Comparison of ENCODE assay signal across 8 mouse cellular contexts in the genomic region with DNA sequence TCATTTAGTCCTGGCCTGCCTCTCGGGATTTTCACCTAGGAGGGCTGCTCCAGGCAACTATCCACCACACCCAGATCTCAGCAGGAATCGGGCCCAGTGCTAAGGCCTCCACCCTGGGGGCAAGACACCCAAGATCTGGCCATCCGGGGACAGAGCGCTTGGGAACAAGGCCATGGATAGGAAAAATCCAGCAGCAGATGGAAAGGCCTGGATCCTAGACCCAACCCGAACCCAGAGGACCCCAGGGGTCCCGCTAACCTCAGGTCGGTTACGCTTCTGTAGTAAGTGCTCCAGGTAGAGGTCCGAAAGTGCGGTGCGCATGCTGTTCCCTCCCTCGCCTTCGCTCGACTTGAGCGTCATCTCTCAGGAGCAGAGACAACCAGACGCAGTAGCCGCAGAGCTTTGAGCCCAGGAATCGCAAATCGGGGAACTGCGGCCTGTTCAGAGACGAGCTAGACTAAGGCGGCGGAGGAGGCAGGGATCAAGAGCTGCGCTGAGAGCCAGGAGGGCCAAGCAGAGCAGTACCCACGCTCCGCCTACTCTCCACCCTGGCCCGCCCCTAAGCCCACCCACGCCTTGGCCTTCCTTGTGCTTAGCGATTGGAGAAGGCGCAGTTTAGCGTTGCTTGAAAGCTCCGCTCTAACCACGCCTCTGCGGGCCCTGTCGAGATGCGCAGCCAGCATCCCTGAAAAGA. TPM values are rescaled to one million over a fixed set of nuclear protein-coding genes. Genes with fewer than 3 reads are reported as not detected.
DNase-seq lines count a peak whose midpoint lies in the region; ATAC-seq and TF ChIP-seq lines count a peak whose summit lies in the region.

Gene Mpp1 (minus strand): TSS at position 550 of the 694 bp plus-strand sequence.

- H3K27me3 ChIP-seq in G1E (ENCODE audit: insufficient read depth, low read length), result no peaks in the 10 kb centered on the region
- H3K27me3 ChIP-seq in forebrain, embryonic 16.5 days (replicated peaks; ENCODE audit: control insufficient read depth, insufficient read depth, low read length), result no peaks in the 10 kb centered on the region
- no peaks in the 10 kb centered on the region for H3K27me3 ChIP-seq in lung, embryonic 14.5 days (ENCODE audit: insufficient read depth, low read length)
- H3K27me3 ChIP-seq in thymus, adult 2 months (ENCODE audit: control insufficient read depth, insufficient read depth, low read length), result no peaks in the 10 kb centered on the region

- no peak for TF ChIP-seq CTCF in G1E (IDR thresholded peaks at IDR 0.05; ENCODE audit: low read depth, low read length)
- TF ChIP-seq CTCF in layer of hippocampus, adult 2 months (conservative IDR thresholded peaks at IDR 0.05), result no peak
- TF ChIP-seq CTCF in lung, embryonic 14.5 days (IDR thresholded peaks at IDR 0.05; ENCODE audit: low read depth), result no peak
- no peak for TF ChIP-seq CTCF in olfactory bulb, adult 2 months (IDR thresholded peaks at IDR 0.05; ENCODE audit: insufficient read depth, low read depth, low read length)
- TF ChIP-seq CTCF in thymus, adult 2 months (IDR thresholded peaks at IDR 0.05; ENCODE audit: borderline replicate concordance, control insufficient read depth, extremely low read depth, insufficient read depth, low read length, poor library complexity), result no peak

- H3K4me1 ChIP-seq in G1E (ENCODE audit: insufficient read depth, low read depth, low read length), result peaks cover 20% of the 10 kb centered on the region; the same call in 1 of the 2 replicates
- H3K4me1 ChIP-seq in forebrain, embryonic 16.5 days (replicated peaks; ENCODE audit: control insufficient read depth, insufficient read depth, low read length), result no peaks in the 10 kb centered on the region
- no peaks in the 10 kb centered on the region for H3K4me1 ChIP-seq in lung, embryonic 14.5 days (ENCODE audit: insufficient read depth)
- no peaks in the 10 kb centered on the region for H3K4me1 ChIP-seq in olfactory bulb, adult 2 months (ENCODE audit: control insufficient read depth, insufficient read depth, low read length)
- 0 out of 2 replicates have a peak, but pooled peaks cover 2% of the 10 kb centered on the region for H3K4me1 ChIP-seq in thymus, adult 2 months (replicated peaks; ENCODE audit: control insufficient read depth, insufficient read depth, low read length)

- ATAC-seq in G1E (ENCODE audit: extremely low read depth, insufficient number of reproducible peaks, low FRiP score, poor library complexity, severe bottlenecking), result peak; percentile 94
- peak; percentile 100 for ATAC-seq in forebrain, embryonic 16.5 days
- ATAC-seq in lung, embryonic 14.5 days (ENCODE audit: insufficient read depth), result peak; percentile 100

- H3K4me3 ChIP-seq in G1E (ENCODE audit: low read depth, low read length), result peak within 1 kb of the TSS; percentile 74
- peak within 1 kb of the TSS; percentile 53 for H3K4me3 ChIP-seq in forebrain, embryonic 16.5 days (replicated peaks; ENCODE audit: low read length)
- peak within 1 kb of the TSS; percentile 67 for H3K4me3 ChIP-seq in layer of hippocampus, adult 2 months
- H3K4me3 ChIP-seq in lung, embryonic 14.5 days (ENCODE audit: low read depth, low read length), result peak within 1 kb of the TSS; percentile 54
- peak within 1 kb of the TSS; percentile 80 for H3K4me3 ChIP-seq in olfactory bulb, adult 2 months (ENCODE audit: insufficient read depth, low read depth, low read length)
- peak within 1 kb of the TSS; percentile 62 for H3K4me3 ChIP-seq in thymus, adult 2 months (ENCODE audit: control insufficient read depth, insufficient read depth, low read length)

- peaks cover under 1% of the 10 kb centered on the region for H3K36me3 ChIP-seq in G1E (replicated peaks)
- H3K36me3 ChIP-seq in forebrain, embryonic 16.5 days (ENCODE audit: control insufficient read depth, insufficient read depth), result no peaks in the 10 kb centered on the region
- peaks cover under 1% of the 10 kb centered on the region for H3K36me3 ChIP-seq in lung, embryonic 14.5 days (ENCODE audit: insufficient read depth)
- H3K36me3 ChIP-seq in thymus, adult 2 months (ENCODE audit: control insufficient read depth, insufficient read depth, low read length), result peaks cover under 1% of the 10 kb centered on the region; the same call in 1 of the 2 replicates

- peak within 1 kb of the TSS; percentile 64 for H3K9ac ChIP-seq in forebrain, embryonic 16.5 days (replicated peaks; ENCODE audit: low read depth, low read length)
- peak within 1 kb of the TSS; percentile 67 for H3K9ac ChIP-seq in lung, embryonic 14.5 days

- no peaks in the 10 kb centered on the region for H3K9me3 ChIP-seq in G1E (replicated peaks)
- no peaks in the 10 kb centered on the region for H3K9me3 ChIP-seq in forebrain, embryonic 16.5 days (ENCODE audit: control insufficient read depth, low read length)
- H3K9me3 ChIP-seq in lung, embryonic 14.5 days (ENCODE audit: low read depth, low read length), result no peaks in the 10 kb centered on the region

- TF ChIP-seq POLR2A in olfactory bulb, adult 2 months (IDR thresholded peaks at IDR 0.05; ENCODE audit: insufficient read depth, low read depth, low read length), result no peak
- peak; percentile 69; the same call in 1 of the 2 replicates for TF ChIP-seq POLR2A in thymus, adult 2 months (IDR thresholded peaks at IDR 0.05; ENCODE audit: control insufficient read depth, extremely low read depth, insufficient read depth, low read length, poor library complexity)

- no peak within 1 kb of the TSS for H3K27ac ChIP-seq in forebrain, embryonic 16.5 days (ENCODE audit: low read length)
- peak within 1 kb of the TSS; percentile 87 for H3K27ac ChIP-seq in layer of hippocampus, adult 2 months
- H3K27ac ChIP-seq in lung, embryonic 14.5 days (ENCODE audit: low read depth), result peak within 1 kb of the TSS; percentile 76; the same call in 1 of the 2 replicates
- H3K27ac ChIP-seq in olfactory bulb, adult 2 months (ENCODE audit: insufficient read depth, low read depth, low read length), result peak within 1 kb of the TSS; percentile 58
- H3K27ac ChIP-seq in thymus, adult 2 months (ENCODE audit: control insufficient read depth, insufficient read depth, low read length), result peak within 1 kb of the TSS; percentile 73

- peak within 1 kb of the TSS; percentile 66 for H3K4me2 ChIP-seq in forebrain, embryonic 16.5 days (ENCODE audit: low read length)
- peak within 1 kb of the TSS; percentile 54 for H3K4me2 ChIP-seq in lung, embryonic 14.5 days

- peak; percentile 14 for DNase-seq in G1E (ENCODE audit: low spot score)
- DNase-seq in cerebellum, adult 18-20 months, result peak; percentile 73 to 83
- DNase-seq in heart, postnatal 36 days, result peak; percentile 76 to 77
- peak; percentile 55 to 62 for DNase-seq in layer of hippocampus, adult 2 months (ENCODE audit: low spot score in 2 of 2)
- DNase-seq in lung, embryonic 14.5 days, result peak; percentile 91
- peak; percentile 78 for DNase-seq in thymus, adult 2 months

- WGBS in forebrain, embryonic 16.5 days, result 23% methylated on average over 36 of the region's 36 CpGs
- WGBS in lung, embryonic 14.5 days, result 8% methylated on average over 35 of the region's 36 CpGs
- WGBS in olfactory bulb, adult 2 months, result 17% methylated on average over 36 of the region's 36 CpGs
- under 1% methylated on average over 36 of the region's 36 CpGs for whole genome bisulfite sequencing in thymus, adult 2 months

- intact Hi-C loops in heart, postnatal 36 days (cut with DNase I), result no loop called here

RNA-seq across cellular contexts. Expression of gene Mpp1, which starts in this region (rescaled TPM):
- total RNA-seq in G1E (2014; fragmentation: Nextera tagmentation), result 57.8 and 64.9 TPM in 2 replicates
- total RNA-seq in G1E (2017), result 39.9 and 45.1 TPM in 2 replicates
- polyA plus RNA-seq in G1E (2012), result 2.9 and 3.7 TPM in 2 replicates
- 17.1 and 21.9 TPM in 2 replicates for polyA plus RNA-seq in forebrain, embryonic 16.5 days (2015; fragmentation: Nextera tagmentation; extraction: Ambion mirVana)
- 10 to 100 TPM; 12.6 to 12.9 TPM for total RNA-seq in heart, postnatal 36 days (2021)
- 10 to 100 TPM; 42.4 to 43.5 TPM for total RNA-seq in layer of hippocampus, adult 2 months (2021)
- 65.9 and 69.6 TPM in 2 replicates for polyA plus RNA-seq in lung, embryonic 14.5 days (2014; fragmentation: Nextera tagmentation; extraction: Ambion mirVana)
- polyA plus RNA-seq in olfactory bulb, adult 2 months (2012; ENCODE audit: insufficient read depth, insufficient read length, low replicate concordance, missing spikeins), result not detected in 2 replicates
- polyA plus RNA-seq in thymus, adult 2 months (2012; rRNA removed), result 126 and 131 TPM in 2 replicates

Comparison
In these comparisons a context has a peak if more than half of its experiments do, and no peak if none do; other contexts are left out.
1. DNase-seq: peak in every context shown above with its lines; median percentile 91 in lung, embryonic 14.5 days; 78 in cerebellum, adult 18-20 months; 78 in thymus, adult 2 months; 76 in heart, postnatal 36 days; 58 in layer of hippocampus, adult 2 months; 14 in G1E.